Mouse (Mus musculus) embryonic facial prominence, embryonic 15.5 days (tissue): Measurements from ENCODE around the gene Nsg2. TPM values are rescaled to one million over a fixed set of nuclear protein-coding genes. Genes with fewer than 3 reads are reported as not detected.

Experiments
- ATAC-seq: fragments of 200-750 bp; cut with Nextera tagmentation; 2 replicates; pipeline ENCODE4 v1.8.0; 2017; ENCODE audit warnings: low read depth, moderate TSS enrichment; ENCODE audit not compliant: insufficient number of reproducible peaks, low FRiP score, low TSS enrichment
- H3K27ac ChIP-seq: fragments of 300-500 bp; sonication (generic); replicated peaks from 2 replicates; pipeline ENCODE4 v1.5.1; 2015; ENCODE audit warnings: mild to moderate bottlenecking, inconsistent platforms
- H3K27me3 ChIP-seq: fragments of 300-500 bp; sonication (generic); 2 replicates; pipeline ENCODE4 v1.6.1; 2015; ENCODE audit warnings: inconsistent platforms
- H3K36me3 ChIP-seq: fragments of 300-500 bp; sonication (generic); 2 replicates; pipeline ENCODE4 v1.6.1; 2015; ENCODE audit warnings: mild to moderate bottlenecking, inconsistent platforms
- H3K4me1 ChIP-seq: fragments of 300-500 bp; sonication (generic); 2 replicates; pipeline ENCODE4 v1.6.1; 2015; ENCODE audit warnings: inconsistent platforms
- H3K4me2 ChIP-seq: fragments of 300-500 bp; sonication (generic); replicated peaks from 2 replicates; pipeline ENCODE4 v1.6.1; 2015; ENCODE audit warnings: mild to moderate bottlenecking, inconsistent platforms
- H3K4me3 ChIP-seq: fragments of 300-500 bp; sonication (generic); replicated peaks from 2 replicates; pipeline ENCODE4 v1.5.1; 2015; ENCODE audit warnings: mild to moderate bottlenecking, inconsistent platforms
- H3K9ac ChIP-seq: fragments of 300-500 bp; sonication (generic); 2 replicates; pipeline ENCODE4 v1.6.1; 2015; ENCODE audit warnings: inconsistent platforms
- H3K9me3 ChIP-seq: fragments of 300-500 bp; sonication (generic); replicated peaks from 2 replicates; pipeline ENCODE4 v1.6.1; 2016; ENCODE audit warnings: inconsistent platforms
- WGBS: fragments of 180-500 bp; shearing (Covaris S2); methylation state at CpG from one replicate; pipeline ENCODE4 v1.1.7; 2015; 5-methylcytosine and 5-hydroxymethylcytosine counted together
- polyA plus RNA-seq: library from polyadenylated mRNA; unstranded; fragments of >200 nt; fragmentation: Nextera tagmentation; extraction: Ambion mirVana; gene quantifications from 2 replicates; pipeline ENCODE4 v1.2.1, GENCODE M21; 2015

Gene Nsg2
- polyA plus RNA-seq, 1 experiment from 2014 or later: 7.7 TPM

DNA sequence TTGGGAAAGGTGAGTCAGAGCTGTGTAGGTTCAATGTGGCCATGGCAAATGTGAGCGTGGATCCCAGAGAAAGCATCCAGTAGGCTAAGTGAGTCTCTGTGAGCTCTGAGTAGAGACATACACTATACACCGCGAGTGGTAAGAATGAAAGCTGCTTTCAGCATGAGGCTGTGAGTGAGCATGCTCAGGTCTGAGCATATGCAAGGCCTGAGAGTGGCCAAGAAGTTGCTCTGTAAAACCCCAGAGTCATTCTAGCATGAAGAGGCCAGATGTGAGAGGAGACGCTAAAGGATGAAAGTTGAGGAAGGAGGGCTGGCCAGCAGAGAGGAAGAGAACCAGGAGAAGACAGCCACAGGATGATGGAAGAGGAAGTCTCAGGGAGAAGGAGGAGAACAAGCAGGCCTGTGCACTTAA is 12.8 kb downstream of the Nsg2 start:
- H3K36me3 ChIP-seq: no peaks in the 10 kb centered on the region
- no peaks in the 10 kb centered on the region for H3K27me3 ChIP-seq
- H3K4me1 ChIP-seq: 0 out of 2 replicates have a peak, but pooled peaks cover 9% of the 10 kb centered on the region
- H3K9ac ChIP-seq: no peak overlapping the region
- 78% methylated on average over 4 of the region's 4 CpGs for WGBS
- no peaks in the 10 kb centered on the region for H3K9me3 ChIP-seq
- H3K4me2 ChIP-seq: no peak overlapping the region
- H3K27ac ChIP-seq: no peak overlapping the region
- H3K4me3 ChIP-seq: no peak overlapping the region
- ATAC-seq: no peak

DNA sequence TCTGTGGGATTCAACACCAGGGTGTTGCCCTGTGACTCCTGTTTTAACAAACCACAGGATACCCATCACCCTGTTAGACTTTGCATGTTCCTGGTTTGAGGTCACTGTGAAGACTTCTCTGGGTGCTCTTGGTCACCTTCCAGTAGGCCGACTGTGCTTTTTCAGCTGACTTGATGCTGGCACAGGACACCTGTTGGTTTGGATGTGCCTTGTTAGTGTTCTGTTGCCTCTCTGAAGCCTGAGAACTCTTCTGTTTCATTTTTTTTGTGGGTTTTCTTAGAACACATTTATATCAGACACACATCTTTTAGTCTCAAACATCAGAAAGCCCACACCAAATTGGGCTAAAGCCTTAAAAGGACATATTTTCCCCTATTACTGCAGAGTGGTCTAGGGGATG is 13.3 kb downstream of the Nsg2 start:
- H3K36me3 ChIP-seq: no peaks in the 10 kb centered on the region
- no peak overlapping the region for H3K27ac ChIP-seq
- H3K9ac ChIP-seq: no peak overlapping the region
- no peaks in the 10 kb centered on the region for H3K27me3 ChIP-seq
- H3K4me3 ChIP-seq: no peak overlapping the region
- H3K4me1 ChIP-seq: 0 out of 2 replicates have a peak, but pooled peaks cover 11% of the 10 kb centered on the region
- WGBS: 83% methylated on average over 1 of the region's 1 CpGs
- no peaks in the 10 kb centered on the region for H3K9me3 ChIP-seq
- no peak overlapping the region for H3K4me2 ChIP-seq
- no peak for ATAC-seq

DNA sequence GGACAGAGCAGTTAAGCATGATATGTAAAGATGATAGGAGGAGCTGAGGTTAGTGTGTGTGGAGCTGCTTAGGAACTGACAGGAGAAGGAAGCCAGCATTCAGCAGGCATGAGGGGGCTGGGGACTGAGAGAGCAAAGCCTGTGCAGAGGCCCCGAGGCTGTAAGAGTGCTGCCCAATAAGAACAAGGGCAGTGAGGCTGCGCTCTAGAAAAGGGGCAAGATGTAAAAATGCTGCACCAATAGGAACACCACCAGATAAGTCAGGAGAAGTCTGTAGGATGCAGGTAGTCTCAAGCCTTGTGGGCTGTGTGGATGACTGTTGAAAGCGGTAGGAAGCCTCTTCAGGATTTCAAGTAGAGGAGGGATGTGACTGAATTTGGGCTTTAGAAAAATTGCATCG is 17.9 kb downstream of the Nsg2 start:
- 45% methylated on average over 4 of the region's 4 CpGs for WGBS
- Histone ChIP-seq H3K9ac (no peak overlapping the region), H3K36me3 (no peaks in the 10 kb centered on the region), H3K27me3 (no peaks in the 10 kb centered on the region), H3K9me3 (no peaks in the 10 kb centered on the region), H3K27ac (no peak overlapping the region), H3K4me1 (peaks cover 11% of the 10 kb centered on the region; the same call in 1 of the 2 replicates), H3K4me2 (no peak overlapping the region), H3K4me3 (no peak overlapping the region)
- no peak for ATAC-seq

DNA sequence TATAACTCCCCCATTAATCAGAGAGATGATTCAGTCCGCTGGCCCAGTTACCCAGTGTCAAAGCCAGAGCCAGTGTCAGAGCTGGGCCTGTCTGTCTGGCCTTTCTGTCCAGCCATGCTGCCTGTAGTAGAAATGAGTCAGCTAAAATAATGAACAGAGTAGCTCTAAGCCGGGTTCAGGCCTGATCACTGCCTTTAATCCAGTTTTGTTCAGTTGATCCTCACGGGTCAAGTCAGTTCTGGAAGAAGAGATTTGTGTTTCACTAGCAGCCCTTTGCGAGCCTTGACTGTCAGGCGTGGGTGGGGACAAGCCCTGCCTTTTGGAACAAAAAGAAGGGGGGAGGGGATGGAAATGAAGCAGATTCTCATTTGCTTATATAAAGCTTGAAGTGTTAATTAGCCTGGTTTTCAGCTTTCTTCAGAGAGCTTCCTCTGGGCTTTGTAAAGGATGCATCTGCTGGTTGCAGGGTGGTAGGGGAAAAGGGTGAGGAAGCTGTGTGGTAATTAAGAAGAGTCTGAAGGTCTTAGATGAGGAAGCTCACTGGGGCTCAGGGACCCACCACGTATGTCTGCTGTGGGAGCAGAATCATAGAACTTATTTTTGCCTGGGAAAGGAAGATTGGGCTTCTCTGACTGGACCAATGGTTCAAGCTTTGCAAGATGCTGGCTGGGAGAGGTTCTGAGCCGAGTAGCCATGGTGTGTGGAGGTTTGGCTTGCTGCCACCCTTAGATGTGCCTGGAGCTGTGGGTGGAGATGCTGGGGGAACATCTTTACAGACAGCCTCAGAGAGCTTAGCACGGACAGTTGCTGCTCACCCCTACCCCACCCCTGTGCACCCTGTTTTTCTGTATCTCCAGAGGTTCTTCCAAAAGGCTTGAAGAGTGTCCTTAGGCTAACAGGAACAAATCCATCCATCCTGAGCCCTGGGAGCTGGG is 20.0 kb downstream of the Nsg2 start:
- 0 out of 2 replicates have a peak, but pooled peaks have one; percentile 43 for ATAC-seq
- whole genome bisulfite sequencing: 34% methylated on average over 8 of the region's 8 CpGs

DNA sequence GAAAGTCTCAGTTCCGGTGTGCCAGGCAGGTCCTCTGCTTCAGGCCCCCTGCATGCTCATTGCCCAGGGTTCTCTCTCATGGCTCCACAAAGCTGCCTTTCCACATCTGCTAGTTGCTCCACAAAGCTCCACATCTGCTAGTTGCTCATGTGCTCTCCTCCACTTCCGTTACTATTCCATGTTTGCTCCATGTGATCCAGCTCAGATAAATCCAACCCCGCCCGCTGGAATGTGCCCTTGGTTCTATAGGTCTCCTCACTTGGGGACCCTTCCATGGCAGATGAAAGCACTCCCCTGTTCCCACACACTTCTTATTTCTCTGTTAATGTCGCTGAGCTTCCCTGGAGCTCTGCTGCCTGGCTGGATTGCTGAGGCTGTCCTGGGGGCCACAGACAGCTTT is 26.4 kb downstream of the Nsg2 start:
- Histone ChIP-seq H3K27ac (no peak overlapping the region), H3K4me1 (0 out of 2 replicates have a peak, but pooled peaks cover 5% of the 10 kb centered on the region)

More for the DNA sequence above, 20.0 kb downstream of the Nsg2 start:
- Histone ChIP-seq H3K27me3 (no peaks in the 10 kb centered on the region), H3K9ac (no peak overlapping the region), H3K4me1 (peaks cover 11% of the 10 kb centered on the region; the same call in 1 of the 2 replicates), H3K36me3 (no peaks in the 10 kb centered on the region), H3K4me2 (no peak overlapping the region), H3K27ac (no peak overlapping the region), H3K4me3 (no peak overlapping the region), H3K9me3 (no peaks in the 10 kb centered on the region)

DNA sequence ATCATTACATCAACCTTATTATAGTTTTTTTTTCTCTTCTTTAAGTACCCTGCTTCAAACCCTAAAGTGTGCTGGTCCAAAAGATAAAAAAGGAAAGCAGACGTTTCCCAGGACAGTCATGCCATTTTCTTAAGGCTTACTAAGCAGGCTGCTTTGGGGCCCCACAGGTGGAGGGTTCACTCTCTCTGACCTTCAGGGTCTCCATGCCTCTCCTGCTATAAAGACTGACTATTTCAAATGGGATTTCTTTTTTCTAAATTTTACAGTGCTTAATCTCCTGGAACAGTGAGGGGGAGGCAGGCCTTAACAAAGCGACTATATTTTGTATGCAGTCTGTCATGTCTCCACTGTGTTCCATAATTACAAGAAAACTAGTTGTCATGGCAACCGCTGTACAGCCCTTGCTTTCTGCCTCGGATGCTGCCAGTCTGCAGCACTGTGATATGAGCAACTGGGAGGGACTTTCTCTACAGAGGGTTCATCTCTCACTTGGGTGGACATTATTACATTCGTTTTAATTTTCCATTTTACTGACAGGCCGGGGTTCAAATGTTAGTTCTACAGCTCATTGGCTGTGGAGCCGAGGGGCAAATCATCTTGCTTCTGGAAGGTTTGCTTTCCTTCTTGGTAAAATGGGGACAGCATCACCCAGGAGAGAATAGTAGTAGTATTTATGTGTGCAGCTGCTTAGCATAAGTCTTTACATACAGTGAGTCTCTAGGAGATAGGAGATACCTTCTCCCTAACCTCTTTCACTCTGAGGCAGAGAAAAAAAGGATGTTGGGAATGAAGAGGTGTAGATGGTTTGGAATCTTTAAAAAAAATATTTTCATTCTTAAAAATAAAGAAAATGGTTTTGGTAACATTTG is 27.4 kb downstream of the Nsg2 start:
- Histone ChIP-seq H3K36me3 (no peaks in the 10 kb centered on the region), H3K27ac (no peak overlapping the region), H3K4me3 (no peak overlapping the region), H3K4me2 (no peak overlapping the region), H3K4me1 (0 out of 2 replicates have a peak, but pooled peaks cover 5% of the 10 kb centered on the region), H3K27me3 (no peaks in the 10 kb centered on the region), H3K9me3 (no peaks in the 10 kb centered on the region), H3K9ac (no peak overlapping the region)
- ATAC-seq: no peak
- 59% methylated on average over 7 of the region's 7 CpGs for WGBS

More for the DNA sequence above, 26.4 kb downstream of the Nsg2 start:
- Histone ChIP-seq H3K4me3 (no peak overlapping the region), H3K9me3 (no peaks in the 10 kb centered on the region), H3K27me3 (no peaks in the 10 kb centered on the region), H3K9ac (no peak overlapping the region), H3K4me2 (no peak overlapping the region), H3K36me3 (no peaks in the 10 kb centered on the region)
- no peak for ATAC-seq
- WGBS: 53% methylated on average over 5 of the region's 5 CpGs

DNA sequence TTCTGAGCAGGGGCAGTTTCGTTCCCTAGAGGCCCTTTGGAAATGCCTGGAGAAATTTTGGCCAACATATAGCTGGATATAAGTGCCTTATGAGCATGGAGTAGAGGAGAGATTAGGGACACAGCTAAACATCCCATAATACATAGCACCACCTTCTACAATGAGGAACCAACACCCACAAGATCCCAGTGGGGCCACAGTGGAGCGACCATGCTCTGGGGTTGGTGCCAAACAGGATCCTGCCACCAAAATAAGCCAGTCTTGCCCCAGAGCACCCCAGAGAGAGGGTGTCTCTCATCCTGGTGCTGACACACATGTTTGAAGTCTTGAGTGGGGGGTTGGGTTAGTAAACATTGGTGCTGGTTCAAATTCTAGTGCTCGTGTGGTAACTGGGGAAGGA is 28.3 kb downstream of the Nsg2 start:
- Histone ChIP-seq H3K4me2 (no peak overlapping the region), H3K9me3 (no peaks in the 10 kb centered on the region), H3K27me3 (no peaks in the 10 kb centered on the region), H3K27ac (no peak overlapping the region), H3K4me1 (0 out of 2 replicates have a peak, but pooled peaks cover 5% of the 10 kb centered on the region), H3K9ac (no peak overlapping the region), H3K4me3 (no peak overlapping the region), H3K36me3 (no peaks in the 10 kb centered on the region)
- 80% methylated on average over 3 of the region's 3 CpGs for WGBS
- ATAC-seq: no peak

DNA sequence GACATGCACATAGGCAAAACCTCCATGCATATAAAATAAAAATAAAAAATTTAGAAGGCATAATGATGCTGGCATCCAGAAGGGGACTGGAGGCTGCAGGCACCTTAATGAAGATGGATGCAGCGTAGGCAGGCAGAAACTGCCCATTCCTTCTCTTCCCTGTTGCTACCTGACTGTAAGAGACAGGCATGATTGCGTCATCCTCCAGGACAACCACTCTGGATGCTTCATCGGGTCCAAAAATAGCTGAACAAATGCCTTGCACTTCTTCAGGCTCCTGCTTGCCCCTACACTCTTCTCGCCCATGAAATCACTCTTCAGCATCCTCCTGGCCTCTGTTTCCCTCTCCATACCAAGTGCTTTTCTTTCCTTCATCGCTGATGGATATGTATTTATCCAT is 29.1 kb downstream of the Nsg2 start:
- Histone ChIP-seq H3K4me1 (0 out of 2 replicates have a peak, but pooled peaks cover 5% of the 10 kb centered on the region), H3K4me2 (no peak overlapping the region), H3K9ac (no peak overlapping the region), H3K9me3 (no peaks in the 10 kb centered on the region), H3K4me3 (no peak overlapping the region), H3K27me3 (no peaks in the 10 kb centered on the region), H3K27ac (no peak overlapping the region), H3K36me3 (no peaks in the 10 kb centered on the region)
- WGBS: 85% methylated on average over 5 of the region's 5 CpGs
- ATAC-seq: no peak

DNA sequence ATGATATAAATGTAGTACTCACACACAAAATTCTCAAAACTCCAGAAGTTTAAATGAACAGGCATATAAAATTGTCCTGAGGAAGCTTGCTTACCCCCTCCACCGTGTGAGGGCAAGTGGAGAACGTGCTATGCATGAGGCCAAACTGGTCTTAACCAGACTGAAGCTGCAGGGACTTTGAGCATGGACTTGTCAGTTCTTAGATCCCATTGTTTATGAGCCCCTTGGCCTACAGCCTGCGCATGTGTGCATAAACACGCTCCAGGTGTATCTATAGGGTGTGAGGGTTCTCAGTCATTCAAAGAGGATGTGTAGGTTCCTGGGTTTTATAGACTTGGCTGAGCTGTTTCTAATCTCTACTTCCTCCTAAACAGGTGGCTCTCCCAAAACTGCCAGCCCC is 31.1 kb downstream of the Nsg2 start:
- Histone ChIP-seq H3K27me3 (no peaks in the 10 kb centered on the region), H3K9me3 (no peaks in the 10 kb centered on the region), H3K4me1 (0 out of 2 replicates have a peak, but pooled peaks cover 4% of the 10 kb centered on the region), H3K4me3 (no peak overlapping the region), H3K4me2 (no peak overlapping the region), H3K9ac (no peak overlapping the region), H3K36me3 (no peaks in the 10 kb centered on the region), H3K27ac (no peak overlapping the region)
- ATAC-seq: no peak
- 63% methylated on average over 4 of the region's 4 CpGs for WGBS

DNA sequence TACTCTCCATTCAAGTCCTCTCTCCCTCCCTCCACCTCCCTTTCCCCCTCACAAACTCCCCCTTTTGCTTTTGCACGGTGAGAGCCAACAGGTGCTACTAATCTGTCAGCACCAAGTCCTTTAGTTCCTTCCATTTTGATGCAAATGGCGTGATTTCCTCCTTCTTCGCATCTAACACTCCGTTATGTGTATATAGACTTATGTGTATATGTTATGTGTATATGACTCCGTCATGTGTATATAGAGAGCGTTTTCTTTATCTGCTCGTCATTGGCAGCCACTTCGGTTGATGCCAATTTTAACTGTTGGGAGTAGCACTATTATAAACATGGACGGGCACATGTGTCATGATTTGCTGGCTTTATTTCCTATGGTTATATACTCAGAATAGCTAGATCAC is 31.8 kb downstream of the Nsg2 start:
- Histone ChIP-seq H3K9ac (no peak overlapping the region), H3K4me3 (no peak overlapping the region), H3K9me3 (no peaks in the 10 kb centered on the region), H3K27me3 (no peaks in the 10 kb centered on the region), H3K4me1 (no peaks in the 10 kb centered on the region), H3K4me2 (no peak overlapping the region), H3K36me3 (no peaks in the 10 kb centered on the region), H3K27ac (no peak overlapping the region)
- WGBS: 83% methylated on average over 9 of the region's 9 CpGs
- no peak for ATAC-seq

DNA sequence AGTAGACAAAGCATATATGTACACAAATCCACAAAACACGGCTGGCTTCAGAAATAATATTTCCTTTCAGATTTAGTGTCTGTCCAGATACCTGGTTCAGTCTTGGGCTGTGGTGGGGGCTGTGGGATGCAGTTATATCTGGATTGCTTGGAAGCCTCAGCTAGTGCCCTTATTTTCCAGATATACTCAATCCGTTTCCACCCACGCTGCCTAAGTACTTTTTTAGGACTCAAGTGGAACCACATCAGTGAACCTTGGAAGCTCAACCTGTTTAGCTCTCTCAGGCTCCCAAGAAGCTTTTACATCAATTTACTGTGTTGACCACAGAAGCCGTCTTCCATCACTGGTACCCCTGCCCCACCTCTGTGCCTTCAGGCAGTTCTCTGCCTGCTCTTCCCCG is 35.6 kb downstream of the Nsg2 start:
- Histone ChIP-seq H3K4me1 (no peaks in the 10 kb centered on the region), H3K9ac (no peak overlapping the region), H3K27me3 (no peaks in the 10 kb centered on the region), H3K9me3 (no peaks in the 10 kb centered on the region), H3K4me3 (no peak overlapping the region), H3K27ac (no peak overlapping the region), H3K4me2 (no peak overlapping the region), H3K36me3 (no peaks in the 10 kb centered on the region)
- no peak for ATAC-seq
- WGBS: 53% methylated on average over 5 of the region's 5 CpGs
